Mouse (Mus musculus) urinary bladder, adult 18-20 months (tissue): ENCODE measurements at regions not wholly inside any gene's neighbourhood (a gene's known extent, or its start where the extent isn't known, plus 50 kb on each side); places are given as distances from the start of the nearest gene placed in this dataset.

Source experiments
- DNase-seq, 2 experiments: peaks; one replicate each; pipeline ENCODE4 v3.0.0; 2022; ENCODE audit warnings: low spot score in 2 of 2, mixed read lengths in 2 of 2

GRCm38 (mm10) chr8:6813816-6814215 is 1708.7 kb upstream of the Slc10a2 start:
- no peak for DNase-seq

GRCm38 (mm10) chr8:6807116-6807515 is 1702.0 kb upstream of the Slc10a2 start:
- no peak for DNase-seq

- no peak for DNase-seq
Observed at GRCm38 (mm10) chr8:6803199-6803598, 1698.0 kb upstream of the Slc10a2 start.

- no peak for DNase-seq
Observed at GRCm38 (mm10) chr8:6801076-6801475, 1695.9 kb upstream of the Slc10a2 start.

GRCm38 (mm10) chr8:6789096-6789495 is 1683.9 kb upstream of the Slc10a2 start:
- no peak for DNase-seq

GRCm38 (mm10) chr8:6780983-6781382 is 1675.8 kb upstream of the Slc10a2 start:
- DNase-seq = no peak

- DNase-seq = no peak
Observed at GRCm38 (mm10) chr8:6775103-6775502, 1670.0 kb upstream of the Slc10a2 start.

GRCm38 (mm10) chr8:6729571-6729970 is 1624.4 kb upstream of the Slc10a2 start:
- DNase-seq = no peak

GRCm38 (mm10) chr8:6708886-6709449 is 1603.8 kb upstream of the Slc10a2 start:
- DNase-seq = no peak

GRCm38 (mm10) chr8:6688595-6688994 is 1583.4 kb upstream of the Slc10a2 start:
- DNase-seq = no peak

GRCm38 (mm10) chr8:6658860-6659259 is 1553.7 kb upstream of the Slc10a2 start:
- DNase-seq = no peak

GRCm38 (mm10) chr8:6657451-6657990 is 1552.4 kb upstream of the Slc10a2 start:
- DNase-seq = no peak

- no peak for DNase-seq
Observed at GRCm38 (mm10) chr8:6652180-6652579, 1547.0 kb upstream of the Slc10a2 start.

- no peak for DNase-seq
Observed at GRCm38 (mm10) chr8:6648083-6648482, 1542.9 kb upstream of the Slc10a2 start.

GRCm38 (mm10) chr8:6645287-6645957 is 1540.3 kb upstream of the Slc10a2 start:
- DNase-seq = no peak

- no peak for DNase-seq
Observed at GRCm38 (mm10) chr8:6644396-6644795, 1539.2 kb upstream of the Slc10a2 start.

GRCm38 (mm10) chr8:6627009-6627557 is 1521.9 kb upstream of the Slc10a2 start:
- DNase-seq = no peak

GRCm38 (mm10) chr8:6608891-6609290 is 1503.7 kb upstream of the Slc10a2 start:
- DNase-seq = no peak

GRCm38 (mm10) chr8:6606854-6607535 is 1501.8 kb upstream of the Slc10a2 start:
- no peak for DNase-seq

GRCm38 (mm10) chr8:6604232-6604804 is 1499.2 kb upstream of the Slc10a2 start:
- DNase-seq = no peak

GRCm38 (mm10) chr8:6590146-6590545 is 1485.0 kb upstream of the Slc10a2 start:
- DNase-seq = no peak
